Mouse (Mus musculus) retina, postnatal 7 days (tissue): ENCODE results near the gene Parp9.
"Not testable (repeated sequence)": the region's sequence is repeated elsewhere in the genome, so short reads cannot be mapped to it uniquely, and the experiment has no call there.

Experiments used
- DNase-seq: peaks from one replicate; pipeline ENCODE4 v3.0.0-alpha.2; 2012; ENCODE audit warnings: low read depth, low spot score

The Parp9 gene

DNA sequence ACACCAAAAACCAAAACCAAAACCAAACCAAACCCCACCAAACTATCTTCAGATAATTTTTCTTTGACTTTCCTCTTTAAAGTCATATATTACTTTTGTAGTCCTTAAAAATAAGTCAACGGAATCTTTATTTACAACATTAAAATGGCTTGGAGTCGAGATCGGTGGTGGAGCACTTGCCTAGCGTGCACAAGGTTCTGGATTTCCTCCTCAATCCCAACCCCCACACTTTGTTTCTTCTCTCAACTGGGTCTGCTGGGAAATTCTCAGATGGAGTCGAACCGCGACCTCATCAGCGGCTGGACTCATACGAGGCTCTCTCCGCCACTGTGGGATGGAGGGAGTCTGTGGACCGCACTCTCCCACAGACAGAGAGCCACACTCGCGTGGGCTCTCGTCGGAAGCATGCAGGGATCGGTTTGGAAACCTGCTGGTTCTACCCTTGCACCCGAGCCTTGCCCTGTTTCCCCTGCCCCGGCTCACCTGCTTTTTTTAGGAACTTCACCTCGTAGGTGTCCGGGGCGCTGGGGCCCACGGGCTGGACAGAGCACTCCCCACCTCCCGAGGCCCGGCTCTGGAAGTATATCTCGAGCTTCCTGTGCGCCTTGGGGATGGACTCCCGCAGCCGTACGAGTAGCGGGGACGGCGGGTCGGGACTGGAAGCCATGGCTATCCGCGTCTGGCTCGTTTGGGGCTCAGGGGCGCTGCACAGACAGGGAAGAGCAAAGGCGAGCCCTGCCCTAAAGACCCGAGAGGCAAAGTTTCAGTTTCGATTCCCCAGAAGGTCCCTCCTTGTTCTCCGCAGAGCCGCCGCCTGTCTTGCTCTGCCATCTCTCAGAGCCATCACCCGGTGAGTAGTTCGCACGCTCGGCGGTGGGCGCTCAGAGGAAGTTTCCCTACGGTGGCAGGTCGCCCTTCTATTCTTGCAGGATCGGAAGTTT is at the start of gene Parp9, which contains the start of gene Dtx3l:
Gene Parp9, plus strand, starts transcription at position 260 of the 941 bp plus-strand sequence.
Gene Dtx3l, minus strand, starts transcription at position 941 of the 941 bp plus-strand sequence.
- peak; percentile 21 for DNase-seq

DNA sequence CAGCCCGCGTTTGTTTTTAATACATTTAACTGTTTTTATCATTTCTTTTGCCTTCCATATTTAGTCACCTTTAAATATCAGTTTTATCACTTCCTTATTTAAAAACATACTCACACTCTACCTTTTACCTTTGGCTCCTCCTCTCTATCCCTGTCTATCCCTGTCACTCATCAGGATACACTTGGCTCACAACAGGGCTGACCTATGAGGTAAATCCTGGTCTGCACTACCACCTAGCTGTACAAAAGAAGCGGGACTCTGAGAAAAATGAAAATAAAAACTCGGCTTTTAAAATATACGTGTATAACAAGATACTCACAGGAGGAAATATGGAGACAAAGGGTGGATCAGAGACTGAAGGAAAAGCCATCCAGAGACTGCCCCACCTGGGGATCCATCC is 49.4 kb upstream of the Parp9 start:
- DNase-seq = no peak

DNA sequence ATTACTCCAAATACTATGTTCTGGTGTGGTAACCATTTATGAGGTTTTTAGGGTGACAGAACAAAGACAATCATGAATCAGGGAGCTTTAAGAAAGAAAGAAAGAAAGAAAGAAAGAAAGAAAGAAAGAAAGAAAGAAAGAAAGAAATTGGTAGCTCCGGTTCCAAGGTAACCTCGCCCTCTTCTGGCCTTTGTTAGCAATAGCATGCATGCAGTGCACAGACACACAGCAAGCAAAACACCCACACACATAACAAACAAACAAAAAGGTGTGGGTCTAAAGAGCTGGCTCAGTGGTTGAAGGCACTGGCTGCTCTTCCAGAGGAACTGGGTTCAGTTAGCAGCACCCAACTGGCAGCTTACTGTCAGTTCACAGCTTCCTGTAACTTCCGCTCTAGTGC is 47.6 kb upstream of the Parp9 start:
- DNase-seq = no peak

DNA sequence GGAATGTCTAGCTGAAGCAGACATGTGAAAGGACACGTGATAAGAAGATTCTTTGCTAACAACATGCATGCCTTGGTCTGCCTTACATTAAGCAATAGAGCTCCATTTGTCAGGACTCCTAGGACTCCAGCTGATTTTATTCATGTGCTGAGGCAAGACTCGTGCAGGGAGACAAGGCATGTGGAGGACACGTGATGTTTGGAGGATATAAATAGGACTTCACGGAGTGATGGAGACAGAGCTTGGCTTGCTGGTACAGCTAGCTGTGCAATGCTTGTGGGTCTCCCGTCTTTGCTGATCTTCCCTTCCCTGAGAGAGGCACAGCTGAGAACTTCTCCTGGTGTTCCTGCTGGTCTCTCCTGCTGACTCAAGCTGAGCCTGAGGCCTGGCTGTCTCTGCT is 46.7 kb upstream of the Parp9 start:
- DNase-seq = not testable (repeated sequence)

DNA sequence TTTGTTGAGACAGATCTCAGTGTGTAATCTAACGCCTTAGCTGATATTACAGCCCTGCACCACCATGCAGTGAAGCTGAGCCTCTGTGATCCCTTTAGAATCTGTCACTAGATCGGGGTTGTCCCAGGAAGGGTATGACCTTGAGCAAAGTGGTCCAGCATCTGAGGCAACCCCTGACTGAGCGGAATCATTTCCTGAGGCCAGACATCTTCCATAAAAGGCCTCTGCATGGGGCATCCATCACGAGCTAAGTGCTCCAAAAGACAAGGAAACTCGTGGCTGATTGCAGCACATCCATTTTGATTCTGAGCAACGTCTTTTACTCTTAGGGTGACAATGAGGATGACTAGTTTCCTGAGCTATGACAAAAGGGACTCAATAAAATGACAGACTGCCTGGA is 43.3 kb upstream of the Parp9 start:
- no peak for DNase-seq

DNA sequence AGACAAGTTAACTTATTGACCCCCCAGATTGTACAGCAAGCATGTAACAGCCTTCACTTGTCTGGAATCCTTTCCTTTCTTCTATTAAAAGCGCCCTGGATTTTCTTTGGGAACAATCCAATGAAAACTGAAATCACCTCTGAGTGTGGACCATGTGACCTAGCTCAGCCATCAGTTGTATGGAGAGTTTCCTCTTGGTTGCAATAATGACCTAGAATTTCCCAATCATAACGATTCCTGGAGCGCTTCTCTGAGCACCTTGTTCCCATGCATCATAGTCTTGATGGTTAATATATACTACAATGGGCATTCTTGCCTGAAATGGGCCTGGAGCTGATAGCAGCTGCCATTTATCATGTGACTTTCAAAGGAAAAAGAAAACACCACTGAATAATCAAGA is 37.7 kb upstream of the Parp9 start:
- DNase-seq = no peak

DNA sequence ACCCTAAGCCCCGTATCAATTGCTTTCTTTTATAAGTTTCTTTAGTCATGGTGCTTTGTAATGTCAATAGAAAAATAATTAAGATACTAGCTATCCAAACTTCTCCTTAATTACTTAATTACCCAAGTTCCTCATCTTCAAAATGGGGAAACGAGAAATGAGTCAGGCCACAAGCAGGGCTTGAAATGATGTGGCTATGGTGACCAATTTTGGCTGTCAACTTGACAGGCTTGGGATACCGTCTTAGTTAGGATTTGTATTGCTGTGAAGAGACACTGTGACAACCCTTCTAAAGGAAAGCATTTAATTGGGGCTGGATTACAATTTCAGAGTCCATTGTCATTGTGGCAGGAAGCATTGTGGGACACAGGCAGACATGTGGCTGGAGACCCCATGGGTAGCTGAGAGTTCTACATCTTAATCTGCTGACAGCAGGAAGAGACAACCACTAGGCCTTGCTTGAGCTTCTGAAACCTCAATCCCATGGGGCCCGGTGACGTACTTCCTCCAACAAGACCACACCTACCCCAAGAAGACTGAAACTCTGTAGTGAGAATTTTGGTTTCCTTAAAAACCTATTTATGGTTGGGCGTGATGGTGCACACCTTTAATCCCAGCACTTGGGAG is 35.1 kb upstream of the Parp9 start:
- no peak for DNase-seq

DNA sequence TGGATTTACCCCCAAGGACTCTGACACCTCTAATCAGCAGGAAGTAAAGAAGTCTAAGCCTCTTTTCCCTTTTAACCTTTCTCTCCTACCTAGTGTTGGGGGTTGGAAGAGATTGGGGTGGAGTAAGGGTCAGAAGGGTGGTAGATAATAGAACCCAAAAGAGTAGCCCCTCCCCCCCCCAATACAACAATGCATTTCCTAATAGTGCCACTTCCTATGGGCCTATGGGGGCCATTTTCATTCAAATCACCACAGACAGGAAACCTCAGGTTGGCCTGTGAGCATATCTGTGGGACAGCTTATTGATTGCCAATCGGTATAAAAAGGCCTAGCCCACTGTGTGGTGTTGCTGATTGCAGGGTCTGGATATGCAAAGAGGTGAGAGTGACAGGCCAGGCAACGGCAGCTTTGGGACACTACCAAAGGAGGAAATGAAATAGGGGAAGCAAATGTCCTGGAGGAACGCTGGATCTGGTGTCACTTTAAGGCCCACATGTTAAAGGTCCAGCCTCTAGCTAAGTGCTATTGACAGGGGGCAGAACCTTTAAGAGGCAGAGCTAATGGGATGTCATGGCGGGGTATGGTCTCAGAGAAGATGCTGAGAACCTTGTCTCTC is 34.0 kb upstream of the Parp9 start:
- DNase-seq = no peak

DNA sequence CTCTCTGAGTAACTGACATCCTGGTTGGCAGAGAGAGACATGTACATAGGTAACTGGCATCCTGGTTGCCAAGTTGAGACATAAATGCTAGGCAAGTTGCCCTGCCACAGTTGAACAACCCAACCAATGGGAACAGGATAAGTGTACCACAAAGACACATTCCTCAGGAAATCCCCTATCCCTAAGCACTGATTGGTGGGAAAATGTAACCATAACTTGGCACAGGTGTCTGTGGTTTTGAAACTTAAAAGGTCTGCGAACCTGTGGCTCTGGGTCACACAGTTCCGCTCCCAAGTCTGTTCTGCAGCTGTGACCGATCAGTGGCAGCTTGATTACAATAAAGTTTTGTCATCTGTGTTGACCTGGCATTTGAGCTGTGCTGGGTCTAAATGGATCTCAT is 32.9 kb upstream of the Parp9 start:
- DNase-seq = no peak

DNA sequence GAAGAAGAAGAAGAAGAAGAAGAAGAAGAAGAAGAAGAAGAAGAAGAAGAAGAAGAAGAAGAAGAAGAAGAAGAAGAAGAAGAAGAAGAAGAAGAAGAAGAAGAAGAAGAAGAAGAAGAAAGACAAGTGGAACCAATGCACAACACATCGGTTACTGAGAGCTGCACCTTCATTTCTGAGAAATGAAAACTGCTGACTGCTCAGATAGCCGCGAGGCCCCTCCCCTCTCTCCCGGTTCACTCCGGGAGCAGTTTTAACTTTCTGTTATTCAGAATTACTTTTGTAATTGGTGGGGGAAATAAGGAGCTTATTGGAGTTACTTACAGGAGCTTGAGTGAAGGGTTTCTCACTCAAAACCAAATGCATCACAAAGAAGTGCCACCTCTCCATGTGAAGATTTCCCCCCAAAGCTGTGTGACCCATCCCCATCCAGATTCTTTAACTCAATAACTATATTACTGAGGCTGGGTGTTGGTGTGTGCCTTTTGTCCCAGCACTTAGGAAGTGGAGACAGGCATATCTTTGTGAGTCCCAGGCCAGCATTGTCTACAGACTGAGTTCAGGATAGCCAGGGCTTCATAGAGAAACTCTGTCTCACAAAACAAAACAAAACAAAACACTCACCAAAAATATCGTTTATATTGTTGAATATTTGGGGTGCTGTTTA is 32.3 kb upstream of the Parp9 start:
- DNase-seq = no peak

DNA sequence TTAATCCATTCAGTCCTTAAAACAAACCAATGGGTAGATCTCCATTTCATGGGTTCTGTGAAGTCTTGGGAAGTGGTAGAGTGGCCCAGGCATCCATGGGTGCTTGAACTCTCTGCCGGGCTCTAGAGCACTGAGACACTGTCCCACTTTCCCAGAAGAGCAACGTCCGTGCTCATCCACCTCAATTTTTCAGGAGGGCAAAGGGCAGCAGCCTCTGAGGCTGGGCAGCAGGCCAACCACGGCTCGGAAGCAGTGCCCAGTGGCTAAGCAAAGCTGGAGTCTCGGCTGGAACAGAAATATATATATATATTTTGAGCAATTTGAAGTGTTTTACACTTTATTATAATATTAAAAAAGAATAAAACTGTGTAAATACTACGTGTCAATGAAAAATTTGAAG is 31.4 kb upstream of the Parp9 start:
- no peak for DNase-seq

DNA sequence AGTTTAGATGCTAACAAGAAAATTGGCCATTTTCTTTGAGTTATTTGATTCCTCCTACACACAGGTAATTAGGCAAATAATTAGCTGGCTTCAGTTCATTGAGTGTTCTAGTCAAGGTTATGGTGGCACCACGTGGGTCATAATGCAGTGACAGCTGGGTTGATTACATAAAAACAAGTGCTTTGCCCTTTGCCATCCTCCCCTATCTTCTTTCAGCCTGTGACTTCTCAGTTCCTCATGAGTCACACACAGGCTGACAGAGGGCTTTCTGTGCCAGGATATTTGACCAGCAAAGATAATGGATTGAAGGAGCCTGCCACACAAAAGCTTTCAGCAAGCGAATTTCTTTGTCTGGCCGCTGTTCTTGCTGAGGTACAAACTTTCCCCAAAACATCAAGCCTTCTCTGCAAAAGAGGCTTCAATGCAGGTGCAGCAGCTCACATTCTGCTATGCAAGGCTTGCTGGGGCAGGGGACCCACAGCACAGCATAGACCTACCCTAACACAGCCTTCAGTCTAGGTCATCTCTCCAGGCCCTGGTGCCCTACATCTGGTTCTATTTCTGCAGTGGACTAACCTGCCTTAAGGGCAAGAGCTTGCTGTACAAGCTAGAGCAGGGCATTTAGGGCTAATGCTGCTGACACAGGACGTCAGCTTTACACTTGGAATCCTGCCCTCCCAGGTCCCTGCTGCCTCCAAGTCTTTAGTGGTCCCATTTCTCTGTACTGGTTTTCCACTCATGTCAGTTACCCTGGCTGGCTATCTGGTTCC is 30.7 kb upstream of the Parp9 start:
- no peak for DNase-seq

DNA sequence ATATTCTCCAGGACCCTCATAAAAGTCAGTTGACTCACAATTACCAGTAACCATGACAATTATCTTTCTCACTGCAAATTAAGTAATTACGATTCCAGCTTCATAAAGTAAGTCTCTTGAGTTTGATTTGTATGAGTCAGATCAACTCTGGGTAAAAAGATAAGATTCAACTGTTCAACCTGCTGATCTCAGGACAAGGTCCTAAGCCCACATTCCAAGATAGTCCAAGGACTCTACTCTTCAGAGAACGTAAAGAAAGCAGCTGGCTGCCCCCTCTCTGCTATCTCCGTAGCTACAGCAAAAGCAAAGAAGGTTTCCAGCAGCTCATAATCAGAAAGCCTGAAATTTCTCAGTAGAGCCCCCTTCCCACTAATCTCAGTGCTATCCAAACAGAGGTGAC is 26.8 kb upstream of the Parp9 start:
- no peak for DNase-seq

DNA sequence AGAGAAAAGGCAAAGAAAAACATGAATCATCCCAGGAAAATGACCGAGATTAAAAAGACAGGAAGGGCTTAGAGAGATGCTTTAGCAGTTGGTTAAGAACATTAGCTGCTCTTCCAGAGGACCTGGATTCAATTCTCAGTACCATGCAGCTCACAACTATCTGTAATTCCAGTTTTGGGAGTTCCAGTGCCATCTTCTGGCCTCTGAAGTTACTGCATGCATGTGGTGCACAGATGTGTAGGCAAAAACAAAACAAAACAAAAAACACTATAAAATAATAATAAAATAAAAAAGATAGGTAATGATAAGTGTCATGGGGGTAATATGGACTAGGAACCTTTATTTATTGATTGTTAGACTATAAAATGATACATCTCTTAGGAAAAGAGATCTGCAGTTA is 24.7 kb upstream of the Parp9 start:
- no peak for DNase-seq

DNA sequence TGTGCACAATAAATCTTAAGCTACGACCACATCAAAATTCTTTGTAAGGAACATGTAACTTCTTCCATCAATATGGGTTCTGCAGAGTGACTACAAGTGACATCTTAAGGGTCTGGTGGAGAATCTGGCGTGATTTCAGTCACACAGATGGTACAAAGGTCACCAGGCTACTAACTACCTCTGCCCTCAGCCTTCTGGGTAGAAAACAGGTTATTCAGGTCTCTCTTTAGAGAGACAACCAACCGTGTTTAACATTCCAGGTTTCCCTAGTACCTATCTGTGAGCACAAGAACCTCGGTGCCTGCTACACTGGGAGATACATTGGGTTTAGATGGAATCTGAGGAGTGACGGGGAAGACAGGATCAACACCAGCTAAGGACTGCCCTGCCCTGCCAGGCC is 24.0 kb upstream of the Parp9 start:
- DNase-seq = no peak

DNA sequence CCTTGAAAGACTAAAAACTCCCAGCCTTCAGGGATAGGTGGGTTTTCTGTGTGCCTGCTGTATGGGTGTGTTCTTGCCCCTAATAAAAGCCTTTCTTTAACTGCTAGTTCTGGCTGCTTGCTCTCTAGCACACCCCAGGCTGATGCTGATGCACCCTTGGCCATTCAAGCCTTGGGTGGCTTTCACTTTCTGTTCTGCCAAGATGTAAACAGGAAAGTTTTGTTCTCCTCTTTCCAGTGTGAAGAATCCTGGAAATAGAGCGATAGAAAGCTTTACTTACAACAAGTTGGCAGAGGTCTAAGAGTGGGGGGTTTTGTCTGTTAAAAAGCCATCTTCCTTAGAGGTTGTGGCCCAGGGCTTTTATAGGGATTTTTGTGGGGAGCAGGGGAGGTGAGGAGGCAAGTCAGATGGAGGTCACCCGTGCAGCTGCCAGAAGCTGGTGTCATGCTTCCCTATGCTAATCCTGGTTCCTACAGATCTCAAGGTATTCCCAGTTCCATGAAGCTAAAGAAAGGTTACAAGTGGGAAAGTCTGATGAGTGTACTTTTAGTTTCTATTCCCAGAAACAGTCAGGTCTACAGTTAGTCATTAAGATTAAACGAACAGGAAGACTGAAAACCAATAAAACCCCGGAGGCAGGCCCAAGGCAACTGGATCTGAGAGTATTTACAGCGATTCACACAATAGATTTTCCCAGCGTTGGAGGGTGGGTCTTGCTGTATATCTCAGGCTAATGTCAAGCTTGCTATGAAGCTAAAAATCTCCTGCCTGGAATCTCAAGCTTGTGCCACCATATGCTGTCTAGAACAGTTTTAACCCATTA is 19.3 kb upstream of the Parp9 start:
- no peak for DNase-seq

DNA sequence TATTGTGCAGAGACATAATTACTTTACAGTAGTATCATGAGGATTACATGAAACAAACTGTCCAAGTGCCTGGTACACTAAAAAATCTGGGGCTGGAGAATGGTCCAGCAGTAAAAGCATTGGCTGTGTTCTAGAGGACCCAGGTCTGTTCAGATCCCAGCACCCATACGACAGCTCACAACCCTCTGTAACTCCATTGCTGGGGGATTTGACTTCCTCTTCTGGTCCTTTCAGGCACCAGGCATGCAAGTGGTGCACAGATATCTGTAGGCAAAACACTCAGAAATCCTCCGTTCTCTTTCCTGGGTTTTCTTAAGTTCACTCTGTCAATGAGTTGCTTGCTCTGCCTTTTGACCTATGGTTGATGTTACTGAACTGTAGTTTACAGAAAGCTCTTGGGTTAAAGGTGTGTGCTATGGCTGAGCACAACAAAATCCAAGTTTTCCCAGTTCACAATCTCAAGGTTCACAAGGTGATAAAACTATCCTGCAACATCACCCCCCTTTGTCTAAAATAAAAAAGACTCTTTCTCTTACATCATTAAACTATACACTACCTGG is 16.5 kb upstream of the Parp9 start:
- no peak for DNase-seq

DNA sequence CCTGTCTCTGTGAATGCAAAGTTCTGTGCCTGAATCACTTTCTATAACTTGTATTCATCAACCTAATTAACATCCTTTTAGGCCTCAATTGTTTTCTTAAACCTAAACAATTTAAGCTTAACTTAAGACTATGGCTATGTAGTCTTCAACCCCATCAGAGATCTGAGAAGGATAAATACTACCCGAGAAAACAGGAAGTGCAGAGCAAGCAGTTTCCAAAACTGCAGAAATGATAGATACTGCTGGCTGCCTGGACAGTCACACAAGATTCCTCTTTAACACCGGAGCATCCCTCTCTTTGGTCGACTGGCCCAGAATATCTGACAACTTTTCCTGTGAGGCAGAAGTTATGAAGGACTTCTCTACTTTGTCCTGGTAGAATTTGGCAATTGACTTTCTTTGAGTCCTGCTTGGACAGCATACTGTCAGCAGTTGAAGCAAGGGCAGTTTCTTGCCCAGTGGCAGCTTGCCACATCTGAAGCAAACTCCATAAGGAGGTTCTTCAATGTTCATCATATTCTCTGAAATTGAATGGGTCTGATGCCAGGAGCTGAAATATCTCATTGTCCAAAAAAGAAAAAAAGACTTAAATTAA is 15.9 kb upstream of the Parp9 start:
- DNase-seq = no peak

DNA sequence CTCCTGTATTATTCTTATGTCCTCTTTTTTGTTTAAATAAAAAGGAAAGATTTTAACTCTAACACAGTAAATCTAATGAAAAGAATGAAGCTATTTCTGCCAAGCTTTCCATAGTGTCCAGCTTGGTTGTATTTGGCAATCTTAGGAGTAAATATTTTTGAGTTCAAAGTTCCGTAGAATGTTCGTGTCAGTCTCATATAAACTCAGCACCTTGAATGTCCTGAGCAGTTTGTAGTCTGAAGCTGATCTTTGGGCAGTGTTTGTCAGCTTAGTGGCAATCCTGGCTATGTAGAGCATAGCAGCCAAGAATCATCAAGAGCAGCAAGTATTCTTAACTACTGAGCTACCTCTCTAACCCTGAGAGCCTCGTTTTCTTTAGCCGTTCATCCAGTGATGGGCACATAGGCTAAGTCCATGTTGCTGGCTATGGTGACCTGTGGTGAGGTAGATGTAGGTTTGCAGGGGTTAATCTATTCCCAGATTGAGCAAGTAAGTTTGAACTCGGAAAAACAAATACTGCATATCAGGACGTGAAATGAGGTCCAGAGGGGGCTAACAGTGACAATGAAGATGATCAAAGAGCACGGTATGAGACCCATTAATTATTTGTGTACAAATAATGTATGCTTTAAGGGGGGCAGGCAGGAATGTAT is 14.6 kb upstream of the Parp9 start:
- DNase-seq = no peak
